Mouse (Mus musculus): ENCODE data around the gene Cdv3. TPM values are rescaled to one million over a fixed set of nuclear protein-coding genes. Genes with fewer than 3 reads are reported as not detected.
"Not testable (repeated sequence)": the region's sequence is repeated elsewhere in the genome, so short reads cannot be mapped to it uniquely, and the experiment has no call there.

The Cdv3 gene
- total RNA-seq, 2 experiments from 2014 or later, result 142 to 157 TPM

DNA sequence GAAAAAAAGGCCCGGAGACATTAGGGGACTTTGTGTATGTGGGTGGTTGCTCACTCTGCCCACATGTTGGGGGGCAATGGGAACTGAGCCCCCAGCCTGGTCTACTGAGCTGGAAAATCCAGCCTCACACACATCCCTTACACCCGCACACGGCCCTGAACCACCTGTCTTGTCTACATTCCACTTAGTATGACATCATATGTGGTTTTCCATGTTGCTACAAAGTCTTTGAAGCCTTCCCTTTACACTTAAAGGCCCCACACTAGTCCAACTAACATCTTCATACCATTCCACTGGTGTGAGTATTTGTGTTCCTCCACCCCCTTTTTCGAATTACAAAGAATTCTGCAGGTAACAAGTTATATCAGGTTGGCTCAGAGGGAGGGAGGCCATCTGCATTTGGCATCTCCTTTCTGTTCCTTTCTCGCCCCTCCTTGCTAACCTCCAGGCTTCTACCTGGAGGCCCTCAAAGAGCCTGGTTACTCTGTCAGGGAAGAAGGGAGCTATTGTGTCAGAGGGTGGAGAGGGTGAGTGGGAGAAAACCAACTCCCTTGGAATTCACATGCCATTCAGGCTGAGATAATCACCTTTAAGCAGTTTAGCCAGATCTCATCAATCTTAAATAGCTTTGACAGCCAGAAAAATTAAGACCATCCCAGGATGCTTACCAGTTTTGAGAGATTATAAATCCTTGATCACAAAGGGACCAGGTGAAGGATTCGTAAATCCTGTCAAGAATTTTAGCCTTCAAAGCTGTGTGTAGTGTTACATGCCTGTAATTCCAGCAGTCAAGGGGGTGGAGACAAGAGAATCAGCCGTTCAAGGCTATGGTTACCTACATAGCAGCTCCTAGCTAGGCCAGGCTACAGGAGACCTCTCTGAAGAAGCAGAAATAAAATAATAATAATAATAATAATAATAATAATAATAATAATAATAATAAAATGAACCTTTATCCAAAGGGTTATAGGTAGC is 11.0 kb upstream of the Cdv3 start:
- no peak for DNase-seq (ENCODE audit: low spot score in 2 of 2)

DNA sequence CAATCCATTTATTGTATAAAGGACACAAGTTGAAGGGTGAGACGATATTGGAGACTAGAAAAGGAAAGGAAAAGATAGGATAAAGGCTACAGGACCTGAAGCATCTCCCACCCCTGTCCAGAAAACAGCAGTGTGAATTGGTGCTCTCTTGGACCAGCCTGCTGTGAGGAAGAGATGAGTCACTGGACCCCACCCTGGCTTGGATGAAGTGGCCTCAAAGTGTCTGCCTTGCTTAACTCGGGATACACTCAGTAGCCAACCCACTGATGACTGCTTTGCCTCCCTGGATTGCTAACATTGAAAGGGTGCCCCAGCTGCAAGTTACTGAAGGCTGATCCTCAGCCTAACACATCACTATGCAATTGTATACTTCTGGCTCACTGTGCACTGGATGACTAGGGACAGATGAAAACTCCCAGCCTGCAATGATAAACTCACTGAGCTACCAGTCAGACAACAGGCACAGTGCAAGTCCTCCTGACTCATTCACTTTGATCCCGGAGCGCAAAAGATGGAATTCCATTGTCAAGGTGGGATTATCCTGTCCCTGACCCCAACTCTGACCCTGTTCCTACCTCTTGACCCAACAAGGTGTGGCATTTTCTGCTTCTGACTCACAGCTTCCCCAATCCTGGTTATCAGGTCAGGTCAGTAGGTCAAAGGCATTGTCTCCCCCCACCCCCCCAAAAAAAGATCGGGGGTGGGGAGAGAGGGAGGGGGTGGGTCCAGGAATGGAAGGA is 6.8 kb upstream of the Cdv3 start:
- DNase-seq (ENCODE audit: low spot score in 2 of 2), result no peak

DNA sequence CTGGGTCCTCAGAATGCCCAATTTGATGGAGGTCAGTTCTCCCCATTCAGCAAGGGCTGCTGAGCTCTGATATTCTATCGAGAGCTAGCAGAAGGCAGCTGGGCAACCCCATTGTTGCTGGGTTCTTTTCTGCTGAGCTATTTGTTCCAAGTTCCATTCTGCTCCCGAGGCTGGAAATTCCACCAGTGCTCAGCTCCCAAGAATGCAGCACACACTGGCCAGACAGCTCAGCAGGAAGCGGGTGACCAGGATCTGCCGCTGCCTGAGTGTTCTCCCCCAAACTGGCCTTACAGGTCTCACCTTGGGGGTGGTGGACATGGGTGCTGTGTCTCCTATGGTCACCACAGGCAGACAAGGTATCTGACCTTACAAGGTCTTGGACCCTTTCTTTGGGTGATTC is 4.3 kb upstream of the Cdv3 start:
- no peak for DNase-seq (ENCODE audit: low spot score in 2 of 2)

DNA sequence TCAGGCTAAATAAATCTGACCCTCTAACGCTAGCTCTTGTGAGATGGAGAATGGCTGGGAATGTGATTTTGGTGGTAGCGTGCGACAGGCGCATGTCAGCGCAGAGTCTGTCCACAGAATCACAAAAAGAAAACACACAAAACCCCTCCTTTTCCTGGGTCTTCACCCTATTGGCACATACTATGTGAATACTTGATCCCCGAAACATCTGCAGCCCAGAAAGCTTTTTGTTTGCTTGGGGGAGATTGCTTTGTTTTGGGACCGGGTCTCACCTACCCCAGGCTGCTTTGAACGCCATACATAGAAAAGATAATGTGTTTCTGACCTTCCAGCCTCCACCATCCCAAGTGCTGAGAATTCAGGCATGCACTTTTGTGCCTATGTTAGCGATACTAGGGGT is 716 bp upstream of the Cdv3 start:
- DNase-seq (ENCODE audit: low spot score in 2 of 2), result no peak

DNA sequence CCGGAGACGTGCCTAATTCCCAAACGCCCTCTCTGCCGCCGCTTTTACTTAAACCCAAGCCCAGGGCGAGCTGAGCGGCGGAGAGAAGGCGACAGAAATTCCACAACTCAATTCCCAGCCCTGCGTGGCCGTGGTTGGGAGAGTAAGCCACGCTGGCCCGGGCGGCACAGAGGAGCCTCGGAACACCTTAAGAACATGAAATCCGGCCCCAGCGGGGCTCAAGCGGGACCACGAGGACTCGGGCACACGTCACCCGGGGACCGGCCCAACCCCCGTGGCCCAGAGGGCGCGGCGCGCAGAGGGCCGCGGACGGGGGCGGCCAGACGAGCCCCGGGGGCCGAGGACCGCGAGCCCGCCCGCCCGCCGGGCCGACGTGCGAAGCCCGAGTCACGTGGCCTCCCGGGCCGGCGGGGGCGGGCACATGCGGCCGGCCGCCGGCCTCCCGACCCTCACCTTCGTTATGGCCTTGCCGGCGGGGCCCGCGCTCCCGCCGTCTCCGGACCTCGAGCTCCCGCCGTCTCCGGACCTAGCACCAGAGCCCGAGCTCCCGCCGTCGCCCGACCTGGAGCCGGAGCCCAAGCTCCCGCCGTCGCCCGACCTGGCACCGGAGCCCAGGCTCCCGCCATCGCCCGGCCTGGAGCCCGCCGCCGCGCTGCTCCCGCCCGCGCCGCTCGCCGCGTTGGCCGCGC is 895 bp downstream of the Cdv3 start:
- peak; percentile 58 to 71 for DNase-seq (ENCODE audit: low spot score in 2 of 2)

DNA sequence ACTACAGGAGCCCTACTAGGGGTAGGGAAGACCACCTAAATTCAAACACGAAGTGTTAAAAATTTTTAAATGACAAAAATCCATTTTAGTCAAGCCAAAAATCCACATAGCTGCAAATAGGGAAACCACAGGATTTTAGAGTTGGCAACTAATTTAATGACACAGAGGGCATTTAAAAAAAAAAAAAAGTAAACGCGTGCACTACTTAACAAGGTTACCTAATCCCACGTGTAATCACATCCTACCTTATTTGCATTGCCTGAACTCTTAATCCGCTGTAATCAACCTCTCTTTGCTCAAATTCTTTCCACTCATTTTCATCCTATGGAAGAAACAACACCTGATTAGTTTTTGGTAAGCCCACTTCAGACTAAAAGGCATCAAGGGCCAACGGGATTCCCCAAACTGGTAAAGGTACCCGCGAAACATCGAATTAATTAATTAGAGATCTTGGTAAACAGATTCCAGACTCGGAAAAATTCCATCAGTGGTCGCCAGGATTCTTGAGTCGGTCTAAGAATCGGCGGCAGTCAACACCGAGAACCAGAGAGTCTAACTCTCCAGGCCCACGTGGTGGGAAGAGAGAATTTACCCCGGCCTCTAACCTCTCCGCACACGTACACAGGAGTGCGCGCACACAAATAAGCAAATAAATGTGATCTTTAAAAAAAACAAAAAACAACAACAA is 1.8 kb downstream of the Cdv3 start:
- DNase-seq (ENCODE audit: low spot score in 2 of 2), result no peak

DNA sequence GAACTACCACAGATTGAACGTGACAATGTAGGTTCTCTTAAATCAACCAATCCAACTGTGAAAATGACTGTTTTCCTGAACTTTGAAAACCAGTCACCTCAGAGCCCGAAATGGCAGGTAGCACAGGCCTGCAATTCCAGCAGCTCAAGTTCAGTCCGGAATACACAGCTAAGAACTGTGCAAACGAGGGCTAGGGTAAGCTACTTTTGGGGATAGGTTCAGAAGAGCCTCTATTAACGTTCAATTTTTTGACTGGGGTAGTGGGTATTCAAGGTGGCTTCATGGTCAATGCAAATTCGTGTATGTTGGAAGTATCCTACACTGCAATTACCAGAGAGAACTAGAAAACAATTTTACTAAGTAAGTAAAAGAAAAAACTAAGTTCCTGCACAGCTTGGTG is 2.6 kb downstream of the Cdv3 start:
- DNase-seq (ENCODE audit: low spot score in 2 of 2), result no peak

DNA sequence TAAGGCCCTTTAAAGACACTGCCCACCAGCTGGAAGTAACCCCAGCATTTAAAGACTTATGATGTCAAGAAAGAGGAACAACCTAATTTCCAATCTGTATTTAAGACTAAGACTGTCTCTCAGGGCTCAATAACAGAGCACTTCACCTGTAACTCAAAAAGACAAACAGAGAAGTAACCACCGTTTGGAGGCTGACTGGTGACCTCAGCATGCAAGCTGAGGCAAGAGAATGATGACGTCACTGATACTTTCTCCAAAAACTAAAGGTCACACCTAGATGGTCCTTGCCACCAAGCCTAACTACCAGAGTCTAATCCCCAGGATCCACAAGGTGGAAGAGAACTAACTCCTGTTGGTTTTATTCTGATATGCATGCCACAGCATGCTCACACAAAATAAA is 5.0 kb downstream of the Cdv3 start:
- no peak for DNase-seq (ENCODE audit: low spot score in 2 of 2)

DNA sequence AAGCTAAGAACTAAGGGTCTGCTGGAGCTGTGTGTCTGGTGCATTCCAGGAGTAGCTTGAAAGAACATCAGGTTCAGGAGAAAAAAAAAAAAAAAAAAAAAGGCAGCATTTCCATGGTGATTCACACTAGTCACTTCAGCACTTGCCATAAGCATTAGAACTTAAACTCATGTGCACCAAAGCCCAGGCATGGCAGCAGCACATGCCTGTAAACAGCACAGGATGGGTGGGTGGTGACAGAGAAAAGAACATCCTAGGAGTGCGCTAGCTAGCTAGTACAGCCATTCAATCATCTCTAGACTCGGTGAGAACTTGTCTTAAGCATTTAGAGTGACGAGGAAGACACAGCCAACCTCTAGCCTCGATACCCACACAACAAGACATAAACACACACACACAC is 7.1 kb downstream of the Cdv3 start:
- DNase-seq (ENCODE audit: low spot score in 2 of 2), result no peak

DNA sequence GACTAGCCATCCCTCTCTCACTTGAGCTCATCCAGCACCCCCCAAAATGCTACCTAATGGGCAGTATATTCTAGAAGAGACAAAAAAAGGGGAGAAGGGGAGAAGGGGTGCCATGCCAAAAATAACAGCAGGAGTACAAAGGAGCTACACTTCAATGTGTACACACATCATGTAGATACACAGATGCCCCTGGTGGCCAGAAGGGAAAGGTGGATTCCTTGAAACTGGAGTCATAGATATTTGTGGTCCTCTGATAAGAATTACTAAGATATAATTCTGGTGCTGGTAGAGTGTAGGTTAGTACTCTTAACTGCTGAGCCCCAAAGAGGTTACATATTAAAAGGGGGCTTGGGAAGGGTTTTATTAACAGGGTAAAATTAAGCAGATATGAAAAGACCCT is 7.7 kb downstream of the Cdv3 start:
- no peak for DNase-seq (ENCODE audit: low spot score in 2 of 2)

DNA sequence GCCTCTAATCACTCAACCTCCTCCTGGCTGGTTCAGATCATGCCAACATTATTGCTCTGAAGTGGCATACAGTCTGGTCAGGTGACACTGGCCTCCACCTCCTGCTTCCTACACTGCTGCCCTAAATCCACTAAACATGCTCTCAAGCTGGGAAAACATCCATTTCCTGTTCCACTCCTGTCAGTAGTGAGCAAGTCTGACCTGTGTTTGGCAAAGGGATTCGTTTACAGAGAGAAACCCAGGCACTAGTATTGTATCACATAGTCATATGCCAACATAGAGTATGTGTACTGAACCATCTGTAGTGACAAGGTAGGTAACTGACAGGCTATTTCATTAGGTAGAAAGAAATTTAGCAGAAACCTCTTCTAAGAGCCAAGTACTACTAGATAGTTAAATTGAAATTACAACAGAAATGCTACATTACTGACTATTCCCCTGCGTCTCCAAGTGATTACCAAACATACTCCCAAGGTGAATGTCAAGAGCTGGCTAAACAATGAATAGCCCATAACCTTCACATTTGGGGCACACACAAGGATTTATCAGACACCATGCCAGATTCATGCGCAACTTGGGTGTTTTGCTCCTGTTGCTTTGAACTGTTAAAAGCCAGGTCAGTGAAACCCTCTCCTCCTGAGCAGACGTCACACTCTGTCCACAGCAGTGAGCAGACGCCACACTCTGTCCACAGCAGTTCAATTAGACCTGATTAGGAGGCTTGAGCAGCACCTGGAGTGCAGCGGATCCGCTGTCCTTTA is 12.0 kb downstream of the Cdv3 start:
- not testable (repeated sequence) for DNase-seq (ENCODE audit: low spot score in 2 of 2)

DNA sequence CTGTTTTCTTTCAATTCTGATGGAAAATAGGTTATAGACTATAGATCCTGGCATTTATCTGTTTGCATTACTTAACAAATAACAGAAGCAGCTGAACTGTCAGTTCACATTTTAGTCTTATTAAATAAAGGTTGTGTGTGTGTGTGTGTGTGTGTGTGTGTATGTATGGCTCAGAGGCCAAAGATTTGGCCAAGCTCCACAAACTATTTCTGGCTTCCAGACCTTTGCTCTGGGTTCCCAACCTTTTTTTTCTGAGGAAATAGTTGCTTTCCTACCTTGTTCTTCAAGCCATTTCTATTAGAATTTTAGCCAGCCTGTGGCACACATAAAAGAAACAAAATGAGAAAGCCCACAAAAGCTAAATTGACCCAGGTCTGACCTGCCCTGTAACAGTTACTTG is 16.8 kb downstream of the Cdv3 start:
- DNase-seq (ENCODE audit: low spot score in 2 of 2), result no peak

DNA sequence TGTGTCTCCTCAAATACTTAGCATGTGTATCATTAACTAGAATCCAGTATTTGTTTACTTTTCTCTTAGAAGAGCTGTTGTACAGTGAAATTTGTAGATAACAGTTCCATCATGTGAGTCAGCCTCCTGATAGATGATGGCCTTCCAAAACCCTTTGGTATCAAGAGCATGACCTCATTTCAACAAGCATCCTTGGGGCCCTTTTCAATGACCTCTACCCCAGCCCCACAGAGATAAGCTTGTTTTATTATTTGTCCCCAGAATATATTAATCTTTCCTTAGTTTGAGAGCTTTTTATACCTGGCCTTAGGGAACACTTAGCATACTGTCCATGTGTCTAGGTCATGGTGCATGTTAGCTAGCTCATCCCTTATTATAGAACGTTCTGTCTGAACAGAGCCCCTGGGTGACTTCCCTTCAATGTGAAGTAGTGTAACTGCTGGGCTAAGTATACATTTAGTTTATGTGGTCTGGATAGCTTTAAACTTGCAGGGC is 17.6 kb downstream of the Cdv3 start:
- DNase-seq (ENCODE audit: low spot score in 2 of 2), result no peak

DNA sequence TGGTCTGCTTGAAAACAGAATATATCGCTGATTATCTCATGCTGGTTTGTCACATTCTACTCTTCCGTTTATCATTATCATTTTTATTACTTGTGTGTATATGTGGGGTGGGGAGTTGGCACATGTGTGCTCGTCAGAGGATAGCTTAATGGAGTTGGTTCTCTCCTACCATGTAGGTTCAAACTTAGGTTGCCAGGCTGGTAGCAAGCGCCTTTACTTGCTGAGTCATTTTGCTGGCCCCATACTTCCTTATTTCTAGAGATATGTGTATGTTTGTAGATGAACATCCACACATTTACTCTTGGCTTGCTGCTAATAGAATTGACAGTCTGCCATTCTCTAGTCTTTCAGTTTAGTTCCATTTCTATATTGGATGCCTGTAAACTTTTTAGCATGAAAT is 18.6 kb downstream of the Cdv3 start:
- no peak for DNase-seq (ENCODE audit: low spot score in 2 of 2)

DNA sequence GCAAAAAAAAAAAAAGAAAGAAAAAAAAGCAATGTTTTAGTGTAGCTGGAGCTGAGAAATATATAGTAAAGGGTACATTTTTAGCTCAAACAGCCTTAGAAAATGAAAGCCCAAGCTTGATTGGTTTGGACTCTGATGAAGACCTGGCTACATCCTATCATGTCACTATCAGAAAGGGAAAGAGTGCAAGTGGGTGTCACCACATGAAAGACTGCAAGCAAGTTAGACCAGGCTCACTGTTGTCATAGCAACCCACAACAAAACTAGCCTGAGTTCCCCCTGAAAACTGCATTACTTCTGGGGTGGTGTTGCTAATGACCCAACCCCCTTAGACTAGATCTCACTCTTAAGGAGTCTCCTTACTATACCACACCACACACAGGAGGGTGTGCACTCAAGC is 28.7 kb downstream of the Cdv3 start:
- no peak for DNase-seq (ENCODE audit: low spot score in 2 of 2)

DNA sequence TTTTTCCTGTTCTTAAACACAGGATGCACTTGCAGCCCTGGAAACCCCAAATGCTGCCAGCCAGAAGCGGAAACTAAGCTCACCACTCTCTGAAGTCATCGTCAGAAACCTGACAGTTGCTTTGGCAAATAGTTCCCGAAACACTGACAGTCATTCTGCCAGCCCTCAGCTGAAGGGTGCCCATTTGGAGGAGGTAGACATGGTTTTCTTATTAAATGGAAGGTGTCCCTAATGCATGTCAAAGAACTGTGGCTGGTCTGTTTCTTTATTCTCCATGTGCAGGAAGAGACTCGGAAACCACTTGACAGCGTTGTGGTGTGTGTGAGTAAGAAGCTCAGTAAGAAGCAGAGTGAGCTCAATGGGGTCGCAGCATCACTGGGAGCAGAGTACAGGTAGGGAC is 33.0 kb downstream of the Cdv3 start:
- DNase-seq (ENCODE audit: low spot score in 2 of 2), result no peak

DNA sequence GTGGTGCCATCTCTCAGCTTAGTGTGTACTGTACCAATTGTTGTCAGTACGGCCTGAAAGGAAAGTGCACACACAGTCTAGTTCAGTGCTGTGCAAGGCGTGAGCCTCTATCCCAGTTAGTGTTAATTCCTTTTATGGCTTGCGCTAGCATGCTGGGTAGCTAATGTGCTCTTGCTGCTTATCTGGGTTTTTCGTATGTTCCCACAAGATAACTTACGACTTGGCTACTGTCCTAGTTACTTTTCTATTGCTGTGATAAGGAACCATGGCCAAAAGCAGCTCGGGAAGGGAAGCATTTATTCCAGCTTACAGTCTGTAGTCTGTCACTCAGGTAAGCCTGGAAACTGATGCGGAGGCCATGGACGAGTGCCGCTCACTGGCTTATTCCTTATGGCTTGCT is 39.2 kb downstream of the Cdv3 start:
- DNase-seq (ENCODE audit: low spot score in 2 of 2), result no peak

DNA sequence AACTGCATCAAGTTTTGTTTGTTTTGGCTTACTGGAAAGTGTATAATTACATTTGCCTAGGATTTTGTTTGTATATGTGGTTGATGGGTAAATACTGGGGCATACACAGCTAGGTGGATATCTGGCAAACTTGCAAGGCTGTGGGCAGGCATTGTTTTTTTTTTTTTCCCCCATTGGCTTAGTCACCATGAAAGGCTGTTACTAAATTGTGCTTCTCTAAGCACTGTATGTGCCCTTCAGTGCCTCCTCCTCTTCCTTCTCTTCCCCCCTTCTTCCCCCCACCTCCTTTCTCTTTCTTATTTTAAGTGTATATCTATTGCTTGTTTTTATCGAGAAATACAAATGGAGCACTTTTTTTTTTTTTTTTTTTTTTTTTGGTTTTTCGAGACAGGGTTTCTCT is 41.0 kb downstream of the Cdv3 start:
- no peak for DNase-seq (ENCODE audit: low spot score in 2 of 2)

DNA sequence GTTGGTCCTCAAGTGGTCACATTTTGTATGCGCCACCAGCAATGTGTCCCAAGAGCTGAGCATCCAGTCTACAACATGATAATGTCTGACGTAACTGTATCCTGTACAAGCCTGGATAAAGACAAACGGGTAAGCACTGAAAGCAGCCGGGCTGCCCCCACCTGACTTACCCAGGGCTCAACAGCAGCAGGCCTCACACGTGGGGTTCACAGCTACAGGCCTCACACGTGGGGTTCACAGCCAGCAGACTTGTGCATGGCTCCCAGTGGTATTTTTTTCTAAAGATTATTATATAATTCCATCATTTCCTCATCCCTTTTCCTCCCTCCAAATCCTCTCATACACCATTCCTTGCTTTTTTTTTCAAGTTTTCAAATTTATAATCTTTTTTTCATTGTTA is 55.8 kb downstream of the Cdv3 start:
- peak; percentile 24 to 35 for DNase-seq (ENCODE audit: low spot score in 2 of 2)

DNA sequence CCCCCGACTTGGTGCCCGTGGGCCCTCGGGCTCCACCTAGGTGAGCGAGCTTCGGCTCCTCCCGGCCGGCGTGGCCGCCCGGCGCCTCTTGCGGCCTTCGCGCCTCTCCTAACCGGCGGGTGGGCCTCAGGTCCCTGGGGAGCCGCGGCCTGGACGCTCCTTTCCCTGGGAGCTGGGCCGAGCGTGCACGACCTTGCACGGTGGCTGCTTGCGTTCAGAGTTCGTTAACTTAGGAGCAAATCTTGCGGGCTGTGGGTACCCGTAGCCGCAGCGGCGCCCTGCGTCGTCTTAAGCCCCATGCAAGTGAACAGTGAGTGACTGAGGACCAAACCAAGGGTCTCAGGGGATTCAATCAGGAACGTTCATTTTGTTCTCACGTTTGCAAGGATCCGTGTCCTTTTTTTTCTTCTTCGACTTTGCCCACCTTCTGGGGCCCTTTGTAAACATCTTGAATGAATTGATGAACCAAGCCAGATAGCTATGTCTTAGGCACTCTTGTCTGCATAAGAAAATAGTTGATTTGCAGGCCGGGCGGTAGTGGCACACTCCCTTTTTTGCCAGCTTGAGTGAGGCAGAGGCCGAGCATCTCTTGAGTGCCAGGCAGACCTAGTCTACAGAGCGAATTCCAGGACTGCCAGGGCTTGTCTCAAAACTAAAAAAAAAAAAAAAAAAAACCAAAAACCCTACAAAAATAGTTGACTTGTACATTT is 60.2 kb downstream of the Cdv3 start:
- DNase-seq (ENCODE audit: low spot score in 2 of 2), result peak in 1 of 2 experiments; percentile 25
